Mouse (Mus musculus): ENCODE results near the gene Art1.
A peak's percentile ranks its signal among the peaks of the same experiment; 100 is the strongest.

- TF ChIP-seq POLR2A (IDR thresholded peaks at IDR 0.05; ENCODE audit: insufficient read length, low read depth), result peak; percentile 15
- no peak for TF ChIP-seq MAX (IDR thresholded peaks at IDR 0.05; ENCODE audit: low read depth)
- TF ChIP-seq TCF3 (IDR thresholded peaks at IDR 0.05; ENCODE audit: insufficient read length, low read depth), result no peak
- TF ChIP-seq MYOG (IDR thresholded peaks at IDR 0.05; ENCODE audit: control insufficient read depth in 1 of 3, insufficient read depth in 1 of 3, insufficient read length in 2 of 3, low read depth in 2 of 3), result no peak
Measured at GRCm38 (mm10) chr7:102117382-102117781, 15.8 kb downstream of the Art1 start.
